22 mouse cellular contexts compared by ENCODE assay signal in the genomic region with DNA sequence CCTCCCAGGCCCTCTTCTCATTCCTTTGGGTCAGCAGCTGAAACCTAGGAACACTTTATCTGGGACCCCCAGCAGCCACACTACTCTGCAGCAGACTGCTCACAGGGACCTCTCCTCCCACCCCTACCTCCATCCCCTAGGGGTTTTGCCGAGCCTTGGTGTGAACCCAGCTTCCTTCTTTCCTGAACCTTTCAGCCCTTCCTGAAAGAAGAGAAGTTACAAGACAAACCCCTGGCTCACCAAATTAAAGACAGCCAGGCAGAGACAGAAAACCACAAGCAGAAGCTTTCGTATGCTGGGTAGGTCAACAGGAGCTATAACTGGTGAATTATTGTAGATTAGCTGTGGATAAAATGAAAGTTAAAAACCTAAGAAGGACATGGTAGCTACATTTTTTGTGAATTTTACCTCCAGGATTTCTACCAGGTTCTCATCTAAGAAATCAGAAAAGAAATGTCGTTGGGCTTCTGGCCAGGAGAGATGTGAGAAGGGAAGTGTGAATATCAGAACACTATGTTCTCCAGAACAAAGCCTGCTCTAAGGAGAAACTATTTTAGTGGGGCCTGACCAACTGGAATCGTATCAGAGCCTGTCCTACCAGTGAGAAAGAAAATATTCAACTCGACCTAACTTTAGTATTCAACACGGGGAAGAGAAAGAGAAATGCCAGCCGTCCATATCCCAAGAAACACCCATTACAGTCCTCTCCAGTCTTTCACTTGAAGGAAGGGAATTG.
DNase-seq lines count a peak whose midpoint lies in the region; ATAC-seq and TF ChIP-seq lines count a peak whose summit lies in the region.
"Had no signal": no experiment of that assay in that cellular context is flagged by ENCODE, and none has a peak within 500 bp of the region (broad histone marks: within the 10 kb centered on the region; RNA-seq: fewer than 3 reads in every experiment).

No protein-coding gene starts in this region.

- peak; percentile 86 for ATAC-seq in frontal cortex, adult (ENCODE audit: low TSS enrichment)
- 0 out of 2 replicates have a peak, but pooled peaks have one; percentile 58 for ATAC-seq in common myeloid progenitor, adult 5-6 weeks (replicated peaks; ENCODE audit: low read depth, poor library complexity, severe bottlenecking)
- peak; percentile 44; the same call in 1 of the 2 replicates for ATAC-seq in megakaryocyte progenitor cell, adult 5-6 weeks (replicated peaks; ENCODE audit: poor library complexity)
- ATAC-seq: forebrain, embryonic 15.5 days had no signal

- H3K27ac ChIP-seq in layer of hippocampus, adult 2 months = no peak overlapping the region
- H3K27ac ChIP-seq: embryonic facial prominence, embryonic 12.5 days; embryonic facial prominence, embryonic 15.5 days; forebrain, embryonic 12.5 days; forebrain, embryonic 15.5 days; gastrocnemius, adult 2 months; hindbrain, embryonic 12.5 days; hindbrain, embryonic 15.5 days had no signal

- no peak for DNase-seq in frontal cortex, postnatal 14 days (ENCODE audit: low spot score in 2 of 2)
- peak; percentile 5 for DNase-seq in right cerebral cortex, adult 18-20 months
- no peak for DNase-seq in right cerebral cortex, adult 2 months (ENCODE audit: low spot score in 2 of 2)
- DNase-seq in layer of hippocampus, adult 2 months (ENCODE audit: low spot score in 2 of 2) = no peak
- DNase-seq in B cell, adult 2 months = no peak
- DNase-seq: adrenal gland, adult 2 months; adrenal gland, postnatal 14 days; cerebellum, adult 11-12 months; cerebellum, adult 8-10 months; cerebellum, postnatal 10 days; cerebellum, postnatal 36 days; gastrocnemius, adult 2 months; gastrocnemius, postnatal 14 days had no signal

- H3K4me3 ChIP-seq in layer of hippocampus, adult 2 months = no peak overlapping the region
- H3K4me3 ChIP-seq: embryonic facial prominence, embryonic 12.5 days; embryonic facial prominence, embryonic 15.5 days; forebrain, embryonic 12.5 days; forebrain, embryonic 15.5 days; gastrocnemius, adult 2 months; hindbrain, embryonic 12.5 days; hindbrain, embryonic 15.5 days had no signal

- no peak for TF ChIP-seq CTCF in layer of hippocampus, adult 2 months (conservative IDR thresholded peaks at IDR 0.05)
